Mouse (Mus musculus) embryonic fibroblast, embryonic 13.5 days (primary cell): ENCODE measurements at regions not wholly inside any gene's neighbourhood (a gene's known extent, or its start where the extent isn't known, plus 50 kb on each side); places are given as distances from the start of the nearest gene placed in this dataset.

Source experiments
- CTCF ChIP-seq: IDR thresholded peaks from 2 replicates; pipeline ENCODE4 v1.5.1; 2011; ENCODE audit warnings: mild to moderate bottlenecking, control low read depth, low read length, moderate library complexity, borderline replicate concordance; ENCODE audit not compliant: insufficient read depth
- POLR2A ChIP-seq: IDR thresholded peaks from 2 replicates; pipeline ENCODE4 v1.6.1; 2011; ENCODE audit warnings: low read depth, mild to moderate bottlenecking, control low read depth, low read length, moderate library complexity

- no peak for TF ChIP-seq CTCF
- TF ChIP-seq POLR2A, result no peak
These were observed 312.4 kb upstream of the 1700008P02Rik start for GRCm38 (mm10) chr3:6932535-6933103.
